Mouse (Mus musculus) testis, adult 2 months (tissue): ENCODE measurements at regions not wholly inside any gene's neighbourhood (a gene's known extent, or its start where the extent isn't known, plus 50 kb on each side); places are given as distances from the start of the nearest gene placed in this dataset.

Experiments
- CTCF ChIP-seq: fragments of 200-500 bp; IDR thresholded peaks from 2 replicates; pipeline ENCODE4 v1.5.1; 2012; ENCODE audit warnings: low read depth, mild to moderate bottlenecking, inconsistent platforms, low read length, moderate library complexity; ENCODE audit not compliant: control insufficient read depth, insufficient read depth, insufficient replicate concordance
- POLR2A ChIP-seq: fragments of 200-500 bp; IDR thresholded peaks from 2 replicates; pipeline ENCODE4 v1.6.1; 2012; ENCODE audit warnings: low read depth, mild to moderate bottlenecking, inconsistent platforms, low read length, moderate library complexity; ENCODE audit not compliant: control insufficient read depth

DNA sequence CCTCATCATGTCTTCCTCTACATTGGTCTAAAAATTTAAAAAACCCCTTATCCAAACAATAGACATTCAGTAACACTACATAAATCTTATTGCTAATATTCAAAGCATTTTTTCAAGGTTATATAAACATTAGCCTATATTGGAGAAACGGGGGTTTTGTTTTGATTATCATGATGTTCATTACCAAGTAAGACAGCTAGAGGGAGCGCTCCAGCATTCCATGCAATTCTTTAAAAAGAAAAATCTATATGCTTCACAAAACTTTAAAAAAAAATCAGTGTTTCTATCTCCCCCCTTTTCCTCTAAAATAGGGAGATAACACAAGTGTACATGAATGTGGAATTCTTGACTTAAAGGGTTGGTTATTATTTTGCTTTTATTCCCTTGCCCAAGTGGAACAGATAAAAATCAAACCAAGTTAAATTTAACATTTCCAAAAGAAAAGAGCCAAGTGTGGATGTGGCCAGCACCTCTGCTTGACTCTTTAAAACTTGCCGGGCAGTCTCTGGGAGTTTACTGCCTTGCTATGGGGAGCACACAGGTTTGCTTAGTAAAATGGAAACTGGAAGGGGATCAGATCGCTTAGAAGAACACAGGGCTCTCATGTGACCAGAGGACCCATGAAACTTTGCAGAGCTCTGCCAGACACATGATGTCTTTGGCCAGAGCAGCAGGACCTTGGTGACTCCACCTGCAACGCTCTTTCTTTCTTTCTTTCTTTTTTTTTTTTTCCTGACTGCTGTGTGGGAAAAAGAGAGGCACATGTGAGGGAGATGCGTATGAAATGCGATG lies 178.6 kb downstream of the Twistnb start:
- TF ChIP-seq CTCF (no peak), POLR2A (no peak)
